Mouse (Mus musculus) stomach, embryonic 15.5 days (tissue): Measurements from ENCODE around the gene Slc11a2. TPM values are rescaled to one million over a fixed set of nuclear protein-coding genes. Genes with fewer than 3 reads are reported as not detected.
A peak's percentile ranks its signal among the peaks of the same experiment; 100 is the strongest.
"Not testable (repeated sequence)": the region's sequence is repeated elsewhere in the genome, so short reads cannot be mapped to it uniquely, and the experiment has no call there.

ENCODE experiments used
- ATAC-seq: fragments of 200-750 bp; cut with Nextera tagmentation; 2 replicates; pipeline ENCODE4 v1.8.0; 2017; ENCODE audit warnings: low read depth, moderate number of reproducible peaks, moderate TSS enrichment; ENCODE audit not compliant: insufficient read depth, low FRiP score
- H3K27ac ChIP-seq: fragments of 300-500 bp; sonication (generic); 2 replicates; pipeline ENCODE4 v1.5.1; 2015; ENCODE audit warnings: mild to moderate bottlenecking, inconsistent platforms
- H3K27me3 ChIP-seq: fragments of 300-500 bp; sonication (generic); replicated peaks from 2 replicates; pipeline ENCODE4 v1.6.1; 2015; ENCODE audit warnings: inconsistent platforms
- H3K36me3 ChIP-seq: fragments of 300-500 bp; sonication (generic); 2 replicates; pipeline ENCODE4 v1.6.1; 2015; ENCODE audit warnings: inconsistent platforms
- H3K4me1 ChIP-seq: fragments of 300-500 bp; sonication (generic); 2 replicates; pipeline ENCODE4 v1.6.1; 2015; ENCODE audit warnings: inconsistent platforms
- H3K4me2 ChIP-seq: fragments of 300-500 bp; sonication (generic); 2 replicates; pipeline ENCODE4 v1.6.1; 2015; ENCODE audit warnings: mild to moderate bottlenecking, inconsistent platforms
- H3K4me3 ChIP-seq: fragments of 300-500 bp; sonication (generic); replicated peaks from 2 replicates; pipeline ENCODE4 v1.5.1; 2015; ENCODE audit warnings: inconsistent platforms
- H3K9ac ChIP-seq: fragments of 300-500 bp; sonication (generic); 2 replicates; pipeline ENCODE4 v1.6.1; 2015; ENCODE audit warnings: inconsistent platforms
- H3K9me3 ChIP-seq: fragments of 300-500 bp; sonication (generic); 2 replicates; pipeline ENCODE4 v1.6.1; 2016; ENCODE audit warnings: inconsistent platforms
- WGBS: fragments of 180-500 bp; shearing (Covaris S2); methylation state at CpG from one replicate; pipeline ENCODE4 v1.1.7; 2015; 5-methylcytosine and 5-hydroxymethylcytosine counted together
- polyA plus RNA-seq: library from polyadenylated mRNA; unstranded; fragments of >200 nt; fragmentation: Nextera tagmentation; extraction: Ambion mirVana; gene quantifications from 2 replicates; pipeline ENCODE4 v1.2.1, GENCODE M21; 2015

Gene Slc11a2
- polyA plus RNA-seq, 1 experiment from 2014 or later: 24.0 TPM

DNA sequence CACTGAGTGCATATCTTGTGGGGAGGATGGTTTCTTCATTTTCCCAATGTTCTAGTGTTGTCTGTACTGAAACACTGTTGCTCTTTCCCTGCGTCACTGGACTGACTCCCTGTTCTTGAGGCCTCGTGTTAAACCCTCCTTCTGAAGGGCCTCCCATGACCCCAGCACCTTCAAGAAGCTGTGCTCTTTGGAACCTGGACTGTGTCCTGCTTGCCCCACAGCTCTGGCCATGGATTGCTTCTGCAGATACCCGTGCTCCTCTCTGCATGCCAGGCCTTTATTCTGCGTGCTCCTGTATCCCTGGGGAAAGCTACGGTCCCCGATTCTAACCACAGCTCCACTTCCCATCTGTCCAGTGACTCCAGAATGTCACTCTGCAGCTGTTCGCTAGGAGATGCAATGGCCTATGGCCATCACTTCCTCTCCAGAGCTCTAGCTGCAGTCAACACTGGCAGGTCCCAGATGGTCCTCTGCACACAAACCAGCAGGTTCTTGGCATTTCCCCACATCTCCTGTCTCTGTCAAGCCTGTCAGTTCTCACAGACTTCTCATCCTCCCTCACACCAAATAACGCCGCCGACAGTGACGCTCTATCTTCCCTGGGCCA lies 5.2 kb upstream of the Slc11a2 start:
- Histone ChIP-seq H3K4me2 (no peak overlapping the region), H3K27me3 (no peaks in the 10 kb centered on the region), H3K9ac (no peak overlapping the region), H3K36me3 (no peaks in the 10 kb centered on the region), H3K27ac (no peak overlapping the region), H3K9me3 (no peaks in the 10 kb centered on the region), H3K4me1 (no peaks in the 10 kb centered on the region), H3K4me3 (no peak overlapping the region)
- WGBS: 69% methylated on average over 11 of the region's 11 CpGs
- ATAC-seq: no peak

DNA sequence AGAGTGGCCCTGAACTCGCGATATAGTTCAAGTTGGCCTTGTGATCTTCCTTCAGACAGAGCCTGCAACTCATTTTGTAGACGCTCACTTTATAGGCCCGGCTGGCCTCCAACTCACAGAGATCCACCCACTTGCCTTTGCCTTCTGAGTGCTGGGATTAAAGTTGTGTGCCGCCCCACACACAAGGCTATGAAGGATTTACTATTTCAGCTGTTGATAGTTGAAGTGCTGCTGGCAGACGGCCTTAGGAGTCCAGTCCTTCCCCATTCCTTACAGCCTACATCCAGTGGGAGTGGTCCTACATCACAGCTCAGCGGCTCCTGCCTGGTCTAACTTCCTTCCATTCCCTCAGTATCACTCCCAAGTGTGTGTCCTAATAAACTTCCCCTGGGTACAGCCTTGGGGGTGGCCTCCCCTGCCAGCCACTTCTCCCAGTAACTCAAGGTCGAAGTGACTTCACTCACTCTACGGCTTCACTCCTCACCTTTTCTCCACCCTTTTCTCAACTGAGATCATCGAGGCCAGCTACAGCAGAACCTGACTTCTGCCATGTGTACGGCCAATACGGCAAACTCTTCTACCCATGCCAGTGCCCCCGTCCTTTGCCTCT lies 3.5 kb upstream of the Slc11a2 start:
- H3K4me1 ChIP-seq: peaks cover 10% of the 10 kb centered on the region
- H3K4me3 ChIP-seq: no peak overlapping the region
- H3K36me3 ChIP-seq: no peaks in the 10 kb centered on the region
- 0 out of 2 replicates have a peak, but pooled peaks cover 4% of the 10 kb centered on the region for H3K27me3 ChIP-seq
- ATAC-seq: no peak
- WGBS: 68% methylated on average over 13 of the region's 13 CpGs
- H3K27ac ChIP-seq: no peak overlapping the region
- no peak overlapping the region for H3K4me2 ChIP-seq
- H3K9me3 ChIP-seq: no peaks in the 10 kb centered on the region
- H3K9ac ChIP-seq: no peak overlapping the region

DNA sequence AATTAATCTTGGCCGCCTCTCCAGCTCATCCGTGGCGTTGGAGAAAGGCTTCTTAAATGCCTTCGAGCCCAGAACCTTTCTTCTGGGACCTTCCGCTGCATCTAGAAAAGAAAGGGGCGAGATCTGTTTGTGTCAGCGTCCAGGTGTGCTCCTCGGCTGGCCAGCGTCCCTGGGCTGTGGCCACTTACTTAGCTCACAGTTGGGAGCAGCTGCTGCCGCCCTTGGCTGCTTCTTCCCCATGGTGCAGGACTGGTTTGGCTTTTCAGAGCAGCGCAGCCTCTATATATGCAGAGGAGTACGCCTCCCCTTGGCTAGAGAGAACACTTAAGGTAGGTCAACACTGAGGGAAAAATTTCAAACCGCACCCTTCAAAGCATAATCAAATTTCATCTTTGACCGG lies 956 bp downstream of the Slc11a2 start:
- peak overlapping the region; percentile 67; the same call in 1 of the 2 replicates for H3K27ac ChIP-seq

DNA sequence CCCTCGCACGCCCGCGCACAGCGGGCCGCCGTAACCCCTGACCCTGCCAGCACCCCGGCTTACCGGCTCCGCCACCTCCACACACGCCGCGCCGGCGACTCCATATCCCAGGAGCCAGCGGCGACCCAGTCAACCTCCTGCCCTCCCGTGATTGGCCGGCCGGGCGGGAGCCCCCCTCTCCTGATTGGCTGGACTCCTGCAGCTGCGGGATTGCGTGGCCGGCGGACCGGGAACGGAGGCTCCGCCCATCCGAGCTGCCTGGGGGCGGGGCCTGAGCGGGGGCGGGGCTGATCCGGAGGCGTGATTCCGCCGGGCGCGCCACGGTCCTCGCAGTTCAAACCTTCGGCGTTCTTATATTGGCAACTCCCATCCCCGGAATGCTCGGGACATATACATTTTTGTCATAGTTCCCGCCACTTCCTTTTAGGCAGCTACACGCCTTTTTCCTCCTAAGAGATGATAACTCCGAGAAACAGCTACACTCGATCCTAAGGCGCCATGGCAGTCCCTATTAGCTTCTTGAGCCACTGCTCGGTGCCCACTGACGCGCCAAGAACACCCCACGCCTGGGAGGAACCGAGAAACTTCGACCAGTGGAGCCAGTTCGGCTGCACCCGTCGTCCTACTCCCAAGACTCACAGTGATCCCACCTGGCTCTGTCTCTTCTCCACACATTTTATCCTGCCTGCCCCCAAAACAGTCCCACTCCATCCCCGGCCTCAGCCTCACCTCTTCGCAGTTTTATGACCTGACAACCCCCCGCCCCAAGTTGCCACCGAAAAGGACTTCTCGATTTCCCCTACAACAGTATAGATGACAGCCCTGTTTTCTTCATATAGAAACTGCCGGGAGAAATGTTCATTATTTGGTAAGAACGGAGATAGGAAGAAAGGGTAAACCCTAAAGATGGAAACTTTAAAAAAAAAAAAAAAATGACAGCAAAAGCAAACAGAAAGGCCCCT lies 1.7 kb downstream of the Slc11a2 start:
- no peaks in the 10 kb centered on the region for H3K36me3 ChIP-seq
- peak overlapping the region; percentile 92 for H3K4me3 ChIP-seq
- peak overlapping the region; percentile 99 for H3K4me2 ChIP-seq
- H3K9ac ChIP-seq: peak overlapping the region; percentile 81
- ATAC-seq: peak; percentile 95
- no peaks in the 10 kb centered on the region for H3K9me3 ChIP-seq
- under 1% methylated on average over 65 of the region's 65 CpGs for WGBS
- peak overlapping the region; percentile 21; the same call in 1 of the 2 replicates for H3K27ac ChIP-seq
- peaks cover 32% of the 10 kb centered on the region for H3K4me1 ChIP-seq
- H3K27me3 ChIP-seq: 0 out of 2 replicates have a peak, but pooled peaks cover 4% of the 10 kb centered on the region

More for the DNA sequence above, 956 bp downstream of the Slc11a2 start:
- peak overlapping the region; percentile 29 for H3K9ac ChIP-seq
- WGBS: 3% methylated on average over 14 of the region's 14 CpGs
- peak overlapping the region; percentile 92 for H3K4me3 ChIP-seq
- ATAC-seq: no peak
- 0 out of 2 replicates have a peak, but pooled peaks cover 4% of the 10 kb centered on the region for H3K27me3 ChIP-seq
- peak overlapping the region; percentile 99 for H3K4me2 ChIP-seq
- H3K9me3 ChIP-seq: no peaks in the 10 kb centered on the region
- H3K36me3 ChIP-seq: no peaks in the 10 kb centered on the region
- peaks cover 32% of the 10 kb centered on the region for H3K4me1 ChIP-seq

DNA sequence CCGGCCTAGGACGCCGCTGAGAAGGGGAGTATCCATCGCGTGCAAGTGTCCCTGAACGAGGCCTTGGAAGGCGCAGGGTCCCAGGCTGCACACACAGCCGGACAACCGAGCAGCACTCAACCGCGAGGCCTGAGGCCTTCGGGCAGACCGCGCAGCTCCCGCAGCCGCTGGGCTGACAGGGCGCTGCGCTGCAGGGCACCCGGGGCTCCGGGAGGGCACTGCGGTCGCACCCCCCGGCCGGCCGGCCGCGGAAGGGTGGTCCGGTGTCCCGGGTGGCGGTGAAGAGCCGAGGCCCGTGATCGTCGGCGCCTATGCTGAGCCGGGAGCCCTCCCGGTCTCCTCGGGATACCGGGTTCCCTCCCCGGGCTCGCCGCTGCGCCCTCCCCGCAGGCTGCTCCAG lies 2.4 kb downstream of the Slc11a2 start:
- Histone ChIP-seq H3K27me3 (0 out of 2 replicates have a peak, but pooled peaks cover 4% of the 10 kb centered on the region), H3K4me3 (peak overlapping the region; percentile 92), H3K36me3 (no peaks in the 10 kb centered on the region), H3K4me1 (peaks cover 32% of the 10 kb centered on the region), H3K9ac (peak overlapping the region; percentile 81), H3K9me3 (no peaks in the 10 kb centered on the region), H3K27ac (peak overlapping the region; percentile 21), H3K4me2 (peak overlapping the region; percentile 99)
- peak; percentile 38; the same call in 1 of the 2 replicates for ATAC-seq
- WGBS: under 1% methylated on average over 41 of the region's 44 CpGs

DNA sequence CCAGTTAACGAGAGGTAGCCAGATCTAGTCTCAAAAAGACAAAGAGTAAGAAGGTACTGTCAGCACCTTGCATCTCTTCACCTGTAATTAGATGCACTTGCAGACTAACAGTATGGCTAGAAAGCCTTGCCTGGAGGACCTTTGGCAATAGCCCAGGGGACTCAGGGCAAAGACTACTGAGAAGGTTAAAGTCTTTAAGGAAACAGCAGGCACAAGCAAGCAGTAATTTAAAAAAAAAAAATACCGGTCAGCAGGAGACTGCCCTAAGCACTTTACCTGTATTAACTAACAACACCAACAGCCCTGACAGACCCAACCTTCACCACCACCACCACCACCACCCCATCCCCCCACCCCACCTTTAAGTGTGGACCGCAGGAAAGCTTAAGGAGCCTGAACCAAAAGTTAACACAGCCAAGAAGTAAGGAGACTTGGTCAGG lies 3.1 kb downstream of the Slc11a2 start, which contains the start of gene Gm5475:
Gene Gm5475 (plus strand): TSS at position 390 of the 440 bp plus-strand sequence.
- not testable (repeated sequence) for H3K9me3 ChIP-seq, ATAC-seq, H3K27me3 ChIP-seq, H3K36me3 ChIP-seq
- peak within 1 kb of the TSS; percentile 99 for H3K4me2 ChIP-seq
- H3K4me1 ChIP-seq: peaks cover 32% of the 10 kb centered on the region
- H3K27ac ChIP-seq: peak within 1 kb of the TSS; percentile 21
- peak within 1 kb of the TSS; percentile 92 for H3K4me3 ChIP-seq
- peak within 1 kb of the TSS; percentile 81 for H3K9ac ChIP-seq
- WGBS: 27% methylated on average over 3 of the region's 3 CpGs

DNA sequence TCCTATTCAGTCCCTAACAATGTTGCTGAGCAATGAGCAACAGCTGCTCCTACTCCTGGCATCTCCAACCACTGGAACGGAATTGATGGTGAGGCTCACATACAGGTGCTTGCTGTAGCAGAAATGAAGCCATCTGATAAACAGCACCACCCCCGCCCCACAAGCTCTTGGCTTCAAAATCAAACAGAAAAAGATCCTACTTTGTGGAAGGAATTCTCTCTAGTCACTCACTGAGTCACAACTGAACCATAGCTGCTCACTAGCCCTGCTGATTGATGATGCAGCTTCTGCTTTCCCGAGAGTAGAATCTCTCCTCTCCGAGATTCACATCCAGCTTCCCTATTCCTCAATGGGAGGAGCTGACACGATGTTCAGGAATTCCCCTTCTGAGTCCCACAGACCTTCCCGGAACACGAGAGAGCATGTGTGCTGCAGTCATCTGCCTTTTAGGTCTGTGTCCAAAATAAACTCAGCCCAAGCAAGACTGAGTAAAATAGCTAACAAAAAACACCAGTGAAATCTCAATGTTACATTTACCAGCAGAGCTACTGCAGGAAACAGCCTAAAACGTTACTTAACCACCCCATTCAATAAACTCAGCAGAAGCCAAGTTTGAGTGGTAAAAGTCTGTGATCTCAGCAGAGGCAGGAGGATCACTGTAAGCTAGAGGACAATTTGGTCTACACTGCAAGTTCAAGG lies 3.7 kb downstream of the Slc11a2 start:
- Histone ChIP-seq H3K27me3 (0 out of 2 replicates have a peak, but pooled peaks cover 4% of the 10 kb centered on the region), H3K27ac (no peak overlapping the region), H3K36me3 (no peaks in the 10 kb centered on the region), H3K9ac (0 out of 2 replicates have a peak overlapping the region, but pooled peaks have one; percentile 81), H3K4me3 (peak overlapping the region; percentile 92), H3K4me1 (peaks cover 32% of the 10 kb centered on the region), H3K9me3 (no peaks in the 10 kb centered on the region), H3K4me2 (peak overlapping the region; percentile 99)
- WGBS: 25% methylated on average over 8 of the region's 8 CpGs
- ATAC-seq: no peak

DNA sequence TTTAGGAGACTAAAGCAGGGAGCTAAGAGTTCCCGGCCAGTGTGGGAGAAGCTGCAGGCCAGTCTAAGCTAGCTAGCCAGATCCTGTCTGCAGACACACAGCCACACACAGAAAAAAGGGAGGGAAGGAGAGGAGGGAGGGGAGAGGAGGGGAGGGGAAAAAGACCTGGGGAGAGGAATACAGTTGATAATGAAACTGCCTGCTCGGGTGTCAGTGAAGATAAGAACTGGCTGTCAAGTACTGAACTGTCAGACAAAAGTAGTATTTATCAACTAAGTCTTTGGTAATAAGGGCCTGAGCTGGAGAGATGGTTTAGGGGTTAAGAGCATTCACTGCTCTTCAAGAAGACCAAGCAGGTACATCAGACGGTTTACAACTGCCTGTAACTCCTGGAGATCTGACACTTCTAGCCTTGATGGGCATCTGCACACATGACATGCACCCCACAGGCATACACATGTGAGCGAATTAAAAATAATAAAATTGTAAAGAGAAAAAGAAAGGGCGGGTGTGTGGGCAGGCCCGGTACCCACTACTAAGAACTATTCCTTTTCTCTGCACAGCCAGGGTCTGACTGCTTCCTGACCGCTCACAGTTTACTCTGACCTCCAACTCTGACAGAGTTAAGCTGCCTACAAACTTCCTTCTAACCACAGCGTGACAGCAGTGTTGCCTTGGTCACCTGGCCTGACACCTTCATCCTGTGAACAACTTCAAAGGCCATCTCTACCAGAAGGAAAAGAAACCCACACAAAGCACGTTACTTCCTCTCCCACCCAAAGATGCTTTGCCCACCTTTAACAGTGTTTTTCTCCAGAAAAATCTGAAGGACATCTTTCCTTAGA lies 4.7 kb downstream of the Slc11a2 start:
- no peak overlapping the region for H3K4me3 ChIP-seq

DNA sequence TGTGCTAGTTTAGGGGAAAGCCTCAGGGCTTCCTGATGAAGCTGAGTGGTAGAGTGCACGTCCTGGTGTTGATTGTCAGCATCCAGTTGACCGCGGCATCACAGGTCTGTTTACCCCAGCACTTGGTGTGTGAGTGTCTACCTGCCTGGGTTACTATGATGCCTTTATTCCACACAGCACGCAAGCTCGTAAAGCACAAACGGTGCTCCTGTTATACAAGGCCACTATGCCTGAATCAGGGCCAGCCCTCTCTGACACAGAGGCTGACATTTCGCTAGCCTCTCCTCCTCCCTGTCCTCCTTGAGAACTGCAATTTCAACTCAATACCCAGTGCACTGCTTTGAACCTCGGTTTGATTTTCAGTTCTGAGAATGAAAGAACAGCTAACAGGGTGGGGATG lies 5.6 kb downstream of the Slc11a2 start:
- Histone ChIP-seq H3K4me3 (no peak overlapping the region), H3K4me1 (peaks cover 29% of the 10 kb centered on the region), H3K4me2 (no peak overlapping the region; the same call in 1 of the 2 replicates), H3K9me3 (no peaks in the 10 kb centered on the region), H3K9ac (no peak overlapping the region), H3K27me3 (0 out of 2 replicates have a peak, but pooled peaks cover under 1% of the 10 kb centered on the region), H3K27ac (0 out of 2 replicates have a peak overlapping the region, but pooled peaks have one; percentile 41), H3K36me3 (no peaks in the 10 kb centered on the region)
- ATAC-seq: no peak
- 71% methylated on average over 8 of the region's 8 CpGs for WGBS

More for the DNA sequence above, 4.7 kb downstream of the Slc11a2 start:
- Histone ChIP-seq H3K9ac (no peak overlapping the region), H3K4me1 (peaks cover 32% of the 10 kb centered on the region), H3K36me3 (no peaks in the 10 kb centered on the region), H3K27ac (0 out of 2 replicates have a peak overlapping the region, but pooled peaks have one; percentile 41), H3K9me3 (no peaks in the 10 kb centered on the region), H3K27me3 (0 out of 2 replicates have a peak, but pooled peaks cover 4% of the 10 kb centered on the region), H3K4me2 (no peak overlapping the region)
- WGBS: 56% methylated on average over 9 of the region's 9 CpGs
- peak; percentile 45; the same call in 1 of the 2 replicates for ATAC-seq

DNA sequence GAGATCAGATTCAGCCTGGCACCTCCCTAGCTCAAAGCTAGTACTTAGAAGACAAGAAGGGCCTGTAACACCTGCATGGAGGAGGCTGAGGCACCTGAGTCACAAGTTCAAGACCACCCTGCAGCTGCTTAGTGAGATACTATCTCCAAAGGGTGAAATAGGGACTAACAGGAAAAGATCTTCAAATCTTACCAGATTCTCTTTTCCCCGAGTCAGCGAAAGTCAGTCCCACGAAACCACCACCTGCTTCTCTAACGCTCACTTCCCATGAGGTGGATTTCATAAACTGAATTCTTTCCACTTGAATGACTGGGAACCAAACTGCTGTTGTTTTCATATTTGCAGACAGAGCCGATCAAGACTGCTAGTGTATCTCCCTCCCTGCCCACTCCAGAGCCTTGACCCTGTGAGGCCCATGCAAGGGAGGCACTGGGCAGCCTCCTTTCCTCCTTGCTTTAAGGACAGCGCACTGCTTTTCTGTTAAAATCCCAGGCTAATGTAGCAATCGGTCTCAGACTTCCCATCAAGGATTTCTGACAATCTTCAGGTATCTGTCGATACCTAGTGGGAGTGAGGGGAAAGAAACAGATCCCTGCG lies 6.9 kb downstream of the Slc11a2 start:
- Histone ChIP-seq H3K4me1 (peaks cover 24% of the 10 kb centered on the region), H3K4me3 (no peak overlapping the region), H3K4me2 (no peak overlapping the region), H3K9me3 (no peaks in the 10 kb centered on the region), H3K9ac (no peak overlapping the region), H3K27ac (no peak overlapping the region), H3K27me3 (no peaks in the 10 kb centered on the region), H3K36me3 (no peaks in the 10 kb centered on the region)
- no peak for ATAC-seq
- WGBS: 70% methylated on average over 9 of the region's 9 CpGs
